Mouse (Mus musculus) kidney, adult 2 months (tissue): Measurements from ENCODE around the gene Spink4.

ENCODE experiments used
- CTCF ChIP-seq: fragments of 200-500 bp; conservative IDR thresholded peaks from 2 replicates; pipeline ENCODE4 v1.5.1; 2011; ENCODE audit warnings: low read depth, mild to moderate bottlenecking, control low read depth, low read length, moderate library complexity, mixed read lengths; ENCODE audit not compliant: insufficient read depth, insufficient read length
- POLR2A ChIP-seq: fragments of 200-500 bp; IDR thresholded peaks from one replicate; pipeline ENCODE4 v1.6.1; 2011; ENCODE audit warnings: low read depth, low read length, control low read depth

DNA sequence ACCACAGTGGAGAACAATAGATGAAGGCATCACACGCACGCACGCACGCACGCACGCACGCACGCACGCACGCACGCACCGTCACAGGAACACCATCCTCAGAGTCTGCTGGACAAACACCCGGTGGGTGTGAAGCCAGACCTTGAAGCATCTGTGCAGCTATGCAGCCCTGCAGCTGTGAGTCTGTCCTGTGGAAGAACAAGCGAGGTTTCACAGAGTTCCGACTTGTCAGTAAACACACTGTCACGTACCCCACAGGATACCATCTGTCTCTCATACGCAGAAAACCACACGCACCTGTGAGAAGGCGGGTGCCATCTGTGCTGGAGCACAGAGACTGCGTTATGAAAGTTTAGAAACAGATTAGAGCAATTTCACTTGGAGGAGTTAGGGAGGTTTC is 44.0 kb upstream of the Spink4 start:
- no peak for TF ChIP-seq CTCF
- TF ChIP-seq POLR2A: no peak
